Mouse (Mus musculus) heart, embryonic 12.5 days (tissue): Measurements from ENCODE around the gene Camkv. TPM values are rescaled to one million over a fixed set of nuclear protein-coding genes. Genes with fewer than 3 reads are reported as not detected.

Experiments used
- ATAC-seq: fragments of 200-750 bp; cut with Nextera tagmentation; 2 replicates; pipeline ENCODE4 v1.8.0; 2017; ENCODE audit warnings: moderate TSS enrichment, moderate library complexity; ENCODE audit not compliant: insufficient number of reproducible peaks, low FRiP score
- H3K27ac ChIP-seq: fragments of 300-500 bp; sonication (generic); 2 replicates; pipeline ENCODE4 v1.5.1; 2016; ENCODE audit warnings: mild to moderate bottlenecking, moderate library complexity; ENCODE audit not compliant: poor library complexity, severe bottlenecking
- H3K27me3 ChIP-seq: fragments of 300-500 bp; sonication (generic); replicated peaks from 2 replicates; pipeline ENCODE4 v1.6.1; 2016; ENCODE audit warnings: mild to moderate bottlenecking, moderate library complexity
- H3K36me3 ChIP-seq: fragments of 300-500 bp; sonication (generic); 2 replicates; pipeline ENCODE4 v1.6.1; 2016; ENCODE audit warnings: mild to moderate bottlenecking, moderate library complexity
- H3K4me1 ChIP-seq: fragments of 300-500 bp; sonication (generic); replicated peaks from 2 replicates; pipeline ENCODE4 v1.6.1; 2016; ENCODE audit warnings: mild to moderate bottlenecking
- H3K4me2 ChIP-seq: fragments of 300-500 bp; sonication (generic); 2 replicates; pipeline ENCODE4 v1.6.1; 2016; ENCODE audit warnings: mild to moderate bottlenecking, moderate library complexity
- H3K4me3 ChIP-seq: fragments of 300-500 bp; sonication (generic); 2 replicates; pipeline ENCODE4 v1.5.1; 2016; ENCODE audit warnings: mild to moderate bottlenecking
- H3K9ac ChIP-seq: fragments of 300-500 bp; sonication (generic); 2 replicates; pipeline ENCODE4 v1.6.1; 2016; ENCODE audit warnings: mild to moderate bottlenecking, moderate library complexity
- H3K9me3 ChIP-seq: fragments of 300-500 bp; sonication (generic); replicated peaks from 2 replicates; pipeline ENCODE4 v1.6.1; 2016; ENCODE audit warnings: mild to moderate bottlenecking, moderate library complexity
- WGBS: fragments of 180-500 bp; shearing (Covaris S2); methylation state at CpG from one replicate; pipeline ENCODE4 v1.1.7; 2016; 5-methylcytosine and 5-hydroxymethylcytosine counted together
- polyA plus RNA-seq: library from polyadenylated mRNA; unstranded; fragments of >200 nt; fragmentation: Nextera tagmentation; extraction: Ambion mirVana; gene quantifications from 2 replicates; pipeline ENCODE4 v1.2.1, GENCODE M21; 2016

Gene Camkv
- polyA plus RNA-seq = 0.39 and 0.56 TPM in 2 replicates

DNA sequence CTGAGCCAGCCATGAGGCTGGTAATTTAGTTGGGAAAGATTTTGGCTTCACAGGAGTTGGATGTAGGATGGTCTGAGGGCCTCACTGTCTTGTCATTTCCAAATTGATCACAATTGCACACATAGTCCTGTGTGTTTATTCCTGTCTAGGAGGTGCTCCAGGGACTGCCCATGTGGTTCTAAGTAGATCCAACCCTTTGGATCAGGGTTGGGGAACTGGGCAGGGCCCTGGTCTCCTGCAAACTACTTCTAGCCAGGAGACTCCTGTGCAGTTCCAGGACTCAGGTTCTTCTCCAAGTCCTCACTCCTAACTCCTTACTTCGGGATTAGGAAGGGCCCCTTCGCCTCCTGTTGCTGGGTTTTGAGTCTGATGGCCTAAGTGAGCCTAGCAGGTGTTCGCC, at the start of gene Camkv:
TSS of gene Camkv (plus strand) at position 301 of the 400 bp plus-strand sequence.
- H3K9ac ChIP-seq = peak within 1 kb of the TSS; percentile 59
- 24% methylated on average over 3 of the region's 3 CpGs for WGBS
- peak within 1 kb of the TSS; percentile 85 for H3K4me2 ChIP-seq
- H3K36me3 ChIP-seq = no peaks in the 10 kb centered on the region
- H3K4me3 ChIP-seq = peak within 1 kb of the TSS; percentile 49
- no peaks in the 10 kb centered on the region for H3K9me3 ChIP-seq
- peaks cover 67% of the 10 kb centered on the region for H3K27me3 ChIP-seq
- no peak within 1 kb of the TSS for H3K27ac ChIP-seq
- ATAC-seq = no peak
- peaks cover 15% of the 10 kb centered on the region for H3K4me1 ChIP-seq

- Histone ChIP-seq H3K27ac (peak within 1 kb of the TSS; percentile 60; the same call in 1 of the 2 replicates), H3K36me3 (no peaks in the 10 kb centered on the region), H3K4me2 (peak within 1 kb of the TSS; percentile 90), H3K9me3 (no peaks in the 10 kb centered on the region), H3K9ac (peak within 1 kb of the TSS; percentile 85), H3K4me3 (peak within 1 kb of the TSS; percentile 86), H3K4me1 (peaks cover 18% of the 10 kb centered on the region), H3K27me3 (peaks cover 6% of the 10 kb centered on the region; the same call in 1 of the 2 replicates)
- under 1% methylated on average over 28 of the region's 28 CpGs for WGBS
- peak; percentile 98 for ATAC-seq
Measured at GRCm38 (mm10) chr9:107887804-107888266, 47.6 kb upstream of the Camkv start, which contains the start of gene Mon1a. Gene Mon1a (plus strand): TSS chr9:107888151.

DNA sequence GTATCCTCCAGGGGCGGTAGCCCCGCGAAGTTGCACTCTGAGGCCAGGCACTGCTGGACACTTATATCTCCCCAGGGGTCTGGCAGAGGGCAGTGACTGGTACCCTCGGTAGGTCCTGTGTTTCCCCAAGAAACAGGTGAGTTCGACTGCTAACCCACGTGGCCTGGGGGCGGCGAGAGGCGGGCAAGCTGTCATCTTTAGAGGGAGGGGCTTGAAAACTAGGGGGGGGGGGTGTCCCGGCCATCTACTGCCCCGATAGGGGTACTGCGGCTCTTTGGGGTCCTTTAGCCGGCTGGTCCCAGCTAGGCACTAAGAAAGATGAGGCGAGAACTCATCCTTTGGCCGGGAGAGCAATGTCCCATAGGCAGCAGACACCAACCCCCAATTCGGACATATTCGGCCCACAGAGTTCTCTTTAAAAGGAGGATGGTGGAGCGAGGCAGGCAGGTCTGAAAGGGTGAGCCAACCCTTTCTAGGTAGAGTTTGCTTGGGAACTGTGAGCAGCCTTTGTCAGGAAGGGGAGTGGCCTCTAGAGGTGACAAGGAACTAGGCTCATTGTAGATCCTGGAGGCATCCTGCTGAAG, 47.1 kb upstream of the Camkv start:
- Histone ChIP-seq H3K27ac (peak overlapping the region; percentile 60; the same call in 1 of the 2 replicates), H3K27me3 (peaks cover 6% of the 10 kb centered on the region; the same call in 1 of the 2 replicates), H3K4me2 (peak overlapping the region; percentile 90), H3K9ac (peak overlapping the region; percentile 85), H3K9me3 (no peaks in the 10 kb centered on the region), H3K4me3 (peak overlapping the region; percentile 86), H3K4me1 (peaks cover 18% of the 10 kb centered on the region), H3K36me3 (no peaks in the 10 kb centered on the region)
- ATAC-seq = peak; percentile 69
- WGBS = 2% methylated on average over 18 of the region's 18 CpGs

DNA sequence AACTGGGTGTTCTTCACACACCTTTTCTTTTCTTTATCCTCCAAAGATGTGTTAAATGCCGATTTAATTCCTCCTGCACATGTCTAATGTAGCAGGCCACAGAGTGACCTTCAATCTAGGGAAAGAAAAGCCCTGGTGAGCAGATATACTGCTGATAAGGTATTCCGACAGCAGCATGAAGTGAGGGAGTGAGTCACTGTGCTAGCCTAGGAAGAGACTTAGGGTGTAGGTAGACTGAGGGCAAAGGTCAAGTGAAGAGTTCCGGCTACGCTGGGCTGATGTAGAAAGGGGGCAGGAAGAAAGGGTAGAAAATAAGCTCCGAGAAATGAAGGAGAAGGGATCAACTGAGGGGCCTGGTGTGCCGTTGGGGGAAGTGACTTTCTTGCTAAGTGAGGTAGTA, 45.2 kb upstream of the Camkv start:
- H3K27me3 ChIP-seq = peaks cover 6% of the 10 kb centered on the region; the same call in 1 of the 2 replicates
- no peak overlapping the region for H3K9ac ChIP-seq
- H3K36me3 ChIP-seq = no peaks in the 10 kb centered on the region
- no peak overlapping the region for H3K4me2 ChIP-seq
- no peak overlapping the region for H3K27ac ChIP-seq
- ATAC-seq = no peak
- no peaks in the 10 kb centered on the region for H3K9me3 ChIP-seq
- H3K4me3 ChIP-seq = no peak overlapping the region
- WGBS = 73% methylated on average over 6 of the region's 6 CpGs
- H3K4me1 ChIP-seq = peaks cover 18% of the 10 kb centered on the region

- Histone ChIP-seq H3K4me2 (no peak overlapping the region), H3K36me3 (peaks cover 4% of the 10 kb centered on the region; the same call in 1 of the 2 replicates), H3K9me3 (no peaks in the 10 kb centered on the region), H3K27me3 (peaks cover 4% of the 10 kb centered on the region; the same call in 1 of the 2 replicates), H3K4me1 (peaks cover 18% of the 10 kb centered on the region), H3K9ac (no peak overlapping the region), H3K27ac (no peak overlapping the region), H3K4me3 (no peak overlapping the region)
- 97% methylated on average over 1 of the region's 1 CpGs for WGBS
- no peak for ATAC-seq
Measured at GRCm38 (mm10) chr9:107891023-107891422, 44.5 kb upstream of the Camkv start.

DNA sequence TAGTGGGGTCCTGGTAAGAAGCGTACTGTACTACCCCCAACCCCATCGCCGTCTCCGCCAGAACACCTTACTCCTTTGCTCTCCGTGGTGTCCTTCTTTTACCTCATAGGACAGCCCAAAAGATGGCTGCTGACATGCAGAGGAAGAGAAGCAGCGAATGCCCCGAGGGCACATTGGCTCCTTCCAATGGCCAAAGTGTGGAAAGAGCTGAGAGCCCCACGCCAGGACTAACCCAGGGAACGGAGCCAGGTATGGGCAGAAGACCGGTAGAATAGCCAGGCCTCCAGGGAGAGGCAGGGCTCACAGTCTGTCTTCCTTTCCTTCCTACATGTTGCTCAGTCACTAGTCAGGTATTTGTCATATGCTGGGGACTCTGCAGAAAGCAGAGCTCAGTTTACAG, 36.9 kb upstream of the Camkv start:
- H3K27me3 ChIP-seq = peaks cover 38% of the 10 kb centered on the region
- H3K9ac ChIP-seq = no peak overlapping the region
- peaks cover 6% of the 10 kb centered on the region for H3K4me1 ChIP-seq
- H3K4me2 ChIP-seq = no peak overlapping the region
- H3K9me3 ChIP-seq = no peaks in the 10 kb centered on the region
- peaks cover 22% of the 10 kb centered on the region; the same call in 1 of the 2 replicates for H3K36me3 ChIP-seq
- 83% methylated on average over 10 of the region's 10 CpGs for WGBS
- no peak for ATAC-seq
- no peak overlapping the region for H3K4me3 ChIP-seq
- no peak overlapping the region for H3K27ac ChIP-seq

DNA sequence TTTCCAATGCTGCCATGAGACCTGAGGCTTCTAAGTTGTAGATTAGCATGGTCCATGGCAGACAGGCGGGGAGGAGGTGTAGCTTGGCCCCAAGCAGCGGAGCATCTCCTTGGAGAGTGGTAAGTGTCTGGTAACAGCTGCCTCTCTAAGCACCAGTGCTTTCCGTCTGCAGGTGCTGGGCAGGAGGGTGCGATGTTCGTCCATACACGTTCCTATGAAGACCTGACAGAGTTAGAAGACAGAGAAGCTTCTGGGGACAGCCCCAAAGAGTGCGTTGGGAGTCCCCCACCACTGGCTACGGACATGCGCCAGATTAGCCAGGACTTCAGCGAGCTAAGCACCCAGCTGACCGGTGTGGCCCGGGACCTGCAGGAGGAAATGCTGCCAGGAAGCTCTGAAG, 35.6 kb upstream of the Camkv start:
- no peak overlapping the region for H3K27ac ChIP-seq
- H3K27me3 ChIP-seq = peaks cover 42% of the 10 kb centered on the region
- H3K4me1 ChIP-seq = peaks cover 7% of the 10 kb centered on the region
- H3K4me2 ChIP-seq = no peak overlapping the region
- peaks cover 22% of the 10 kb centered on the region; the same call in 1 of the 2 replicates for H3K36me3 ChIP-seq
- no peak for ATAC-seq
- H3K9ac ChIP-seq = no peak overlapping the region
- H3K4me3 ChIP-seq = no peak overlapping the region
- 73% methylated on average over 12 of the region's 12 CpGs for WGBS
- no peaks in the 10 kb centered on the region for H3K9me3 ChIP-seq

GRCm38 (mm10) chr9:107900840-107901626, 34.4 kb upstream of the Camkv start:
- Histone ChIP-seq H3K36me3 (peaks cover 18% of the 10 kb centered on the region; the same call in 1 of the 2 replicates), H3K9ac (peak overlapping the region; percentile 66), H3K4me3 (peak overlapping the region; percentile 41), H3K4me2 (peak overlapping the region; percentile 76), H3K27ac (no peak overlapping the region), H3K4me1 (peaks cover 12% of the 10 kb centered on the region), H3K27me3 (peaks cover 42% of the 10 kb centered on the region), H3K9me3 (no peaks in the 10 kb centered on the region)
- 6% methylated on average over 44 of the region's 44 CpGs for WGBS
- no peak for ATAC-seq

DNA sequence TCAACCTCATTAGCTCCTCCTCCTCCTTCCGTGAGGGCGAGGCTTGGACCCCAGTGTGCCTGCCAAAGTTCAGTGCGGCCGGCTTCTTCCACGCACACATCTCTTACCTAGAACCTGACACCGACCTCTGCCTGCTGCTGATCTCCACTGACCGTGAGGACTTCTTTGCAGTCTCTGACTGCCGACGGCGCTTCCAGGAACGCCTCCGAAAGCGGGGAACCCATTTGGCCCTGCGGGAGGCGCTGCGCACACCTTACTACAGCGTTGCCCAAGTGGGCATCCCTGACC, 33.9 kb upstream of the Camkv start:
- Histone ChIP-seq H3K27me3 (peaks cover 42% of the 10 kb centered on the region), H3K27ac (no peak overlapping the region), H3K4me2 (peak overlapping the region; percentile 76), H3K4me1 (peaks cover 17% of the 10 kb centered on the region), H3K4me3 (peak overlapping the region; percentile 41), H3K36me3 (peaks cover 16% of the 10 kb centered on the region; the same call in 1 of the 2 replicates), H3K9ac (peak overlapping the region; percentile 66; the same call in 1 of the 2 replicates), H3K9me3 (no peaks in the 10 kb centered on the region)
- no peak for ATAC-seq
- 27% methylated on average over 17 of the region's 17 CpGs for WGBS

GRCm38 (mm10) chr9:107904726-107905125, 30.7 kb upstream of the Camkv start:
- H3K27ac ChIP-seq = no peak overlapping the region
- H3K36me3 ChIP-seq = peaks cover 16% of the 10 kb centered on the region; the same call in 1 of the 2 replicates
- H3K4me1 ChIP-seq = peaks cover 47% of the 10 kb centered on the region
- no peak overlapping the region for H3K4me3 ChIP-seq
- WGBS = 5% methylated on average over 4 of the region's 4 CpGs
- H3K9me3 ChIP-seq = no peaks in the 10 kb centered on the region
- no peak overlapping the region for H3K4me2 ChIP-seq
- ATAC-seq = peak; percentile 22; the same call in 1 of the 2 replicates
- peaks cover 36% of the 10 kb centered on the region for H3K27me3 ChIP-seq
- no peak overlapping the region for H3K9ac ChIP-seq
